Mouse (Mus musculus): Measurements from ENCODE around the gene Ctdspl.

The Ctdspl gene

GRCm38 (mm10) chr9:118920798-118921515, 5.3 kb upstream of the Ctdspl start:
- DNase-seq (ENCODE audit: low spot score in 2 of 2): peak; percentile 40 to 77

GRCm38 (mm10) chr9:118921926-118922325, 4.3 kb upstream of the Ctdspl start:
- DNase-seq (ENCODE audit: low spot score in 2 of 2): no peak

GRCm38 (mm10) chr9:118924554-118925085, 1.6 kb upstream of the Ctdspl start:
- DNase-seq (ENCODE audit: low spot score in 2 of 2): peak in 1 of 2 experiments; percentile 24

GRCm38 (mm10) chr9:118925286-118926110, 755 bp upstream of the Ctdspl start:
- peak; percentile 86 to 96 for DNase-seq (ENCODE audit: low spot score in 2 of 2)

- DNase-seq (ENCODE audit: low spot score in 2 of 2): peak; percentile 24 to 47
Observed at GRCm38 (mm10) chr9:118926688-118927321, 552 bp downstream of the Ctdspl start.

GRCm38 (mm10) chr9:118927501-118927900, 1.2 kb downstream of the Ctdspl start:
- DNase-seq (ENCODE audit: low spot score in 2 of 2): no peak

- DNase-seq (ENCODE audit: low spot score in 2 of 2): no peak
Observed at GRCm38 (mm10) chr9:118928007-118928406, 1.8 kb downstream of the Ctdspl start.

GRCm38 (mm10) chr9:118928656-118929055, 2.4 kb downstream of the Ctdspl start:
- DNase-seq (ENCODE audit: low spot score in 2 of 2): no peak

- no peak for DNase-seq (ENCODE audit: low spot score in 2 of 2)
Observed at GRCm38 (mm10) chr9:118930611-118931010, 4.4 kb downstream of the Ctdspl start.

GRCm38 (mm10) chr9:118933800-118934199, 7.5 kb downstream of the Ctdspl start:
- DNase-seq (ENCODE audit: low spot score in 2 of 2): no peak

GRCm38 (mm10) chr9:118934319-118934718, 8.1 kb downstream of the Ctdspl start:
- DNase-seq (ENCODE audit: low spot score in 2 of 2): no peak

- DNase-seq (ENCODE audit: low spot score in 2 of 2): no peak
Observed at GRCm38 (mm10) chr9:118935098-118935497, 8.8 kb downstream of the Ctdspl start.

- no peak for DNase-seq (ENCODE audit: low spot score in 2 of 2)
Observed at GRCm38 (mm10) chr9:118936071-118936470, 9.8 kb downstream of the Ctdspl start.

GRCm38 (mm10) chr9:118937515-118937914, 11.3 kb downstream of the Ctdspl start:
- no peak for DNase-seq (ENCODE audit: low spot score in 2 of 2)

GRCm38 (mm10) chr9:118939410-118939809, 13.2 kb downstream of the Ctdspl start:
- no peak for DNase-seq (ENCODE audit: low spot score in 2 of 2)

- DNase-seq (ENCODE audit: low spot score in 2 of 2): no peak
Observed at GRCm38 (mm10) chr9:118939831-118940230, 13.6 kb downstream of the Ctdspl start.

GRCm38 (mm10) chr9:118940591-118941207, 14.4 kb downstream of the Ctdspl start:
- no peak for DNase-seq (ENCODE audit: low spot score in 2 of 2)

GRCm38 (mm10) chr9:118942030-118942429, 15.8 kb downstream of the Ctdspl start:
- no peak for DNase-seq (ENCODE audit: low spot score in 2 of 2)

- no peak for DNase-seq (ENCODE audit: low spot score in 2 of 2)
Observed at GRCm38 (mm10) chr9:118943941-118944340, 17.7 kb downstream of the Ctdspl start.

- no peak for DNase-seq (ENCODE audit: low spot score in 2 of 2)
Observed at GRCm38 (mm10) chr9:118944388-118944787, 18.1 kb downstream of the Ctdspl start.

GRCm38 (mm10) chr9:118948486-118948885, 22.2 kb downstream of the Ctdspl start:
- no peak for DNase-seq (ENCODE audit: low spot score in 2 of 2)

- DNase-seq (ENCODE audit: low spot score in 2 of 2): no peak
Observed at GRCm38 (mm10) chr9:118949124-118949523, 22.9 kb downstream of the Ctdspl start.

All from spleen, postnatal 10 days (tissue).